ENCODE assay signal across 15 mouse cellular contexts in the genomic region with DNA sequence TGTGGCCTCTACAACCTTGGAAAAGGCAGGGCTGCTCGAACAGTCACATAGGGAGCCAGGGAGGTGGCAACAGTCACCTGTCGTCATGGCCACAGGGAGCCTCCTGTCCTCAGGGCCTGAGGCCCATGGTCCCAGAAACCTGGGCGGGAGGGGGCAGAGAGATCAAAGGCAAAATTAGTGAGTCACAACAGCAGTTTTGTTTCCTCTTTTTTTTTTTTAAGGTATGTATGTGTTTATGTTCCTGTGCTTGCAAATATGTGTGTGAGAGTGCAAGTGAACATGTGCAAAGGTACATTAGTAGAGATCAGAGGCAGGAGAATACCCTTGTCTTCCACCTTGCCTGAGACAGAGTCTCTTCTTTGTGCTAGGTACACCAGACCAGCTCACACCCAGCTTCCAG.
"Had no signal": no experiment of that assay in that cellular context is flagged by ENCODE, and none has a peak within 500 bp of the region (broad histone marks: within the 10 kb centered on the region; RNA-seq: fewer than 3 reads in every experiment).

No protein-coding gene starts in this region.

- DNase-seq: kidney, adult 8-10 months; lung, embryonic 14.5 days; lung, postnatal 10 days; lung, postnatal 4 days; midbrain, embryonic 14.5 days; right cerebral cortex, adult 18-20 months; right cerebral cortex, postnatal 25 days; thymus, postnatal 4 days had no signal

- H3K27ac ChIP-seq: kidney, postnatal 0 days; left cerebral cortex, adult 2 months; limb, embryonic 12.5 days; midbrain, embryonic 10.5 days; neural tube, embryonic 15.5 days had no signal

- ATAC-seq: intestine, postnatal 0 days had no signal

- H3K4me2 ChIP-seq: limb, embryonic 12.5 days; lung, embryonic 14.5 days; neural tube, embryonic 15.5 days had no signal

- H3K27me3 ChIP-seq: limb, embryonic 12.5 days; neural tube, embryonic 15.5 days had no signal

- H3K4me1 ChIP-seq: limb, embryonic 12.5 days; midbrain, embryonic 10.5 days; neural tube, embryonic 15.5 days had no signal

- H3K9ac ChIP-seq: limb, embryonic 12.5 days; lung, embryonic 14.5 days; neural tube, embryonic 15.5 days had no signal

- H3K4me3 ChIP-seq: left cerebral cortex, adult 2 months; limb, embryonic 12.5 days; midbrain, embryonic 10.5 days; myocyte; neural tube, embryonic 15.5 days had no signal
